Mouse (Mus musculus): ENCODE data around the gene Frzb. TPM values are rescaled to one million over a fixed set of nuclear protein-coding genes. Genes with fewer than 3 reads are reported as not detected.

The Frzb gene
- polyA plus RNA-seq, 1 experiment from 2014 or later, result 23.5 TPM

GRCm38 (mm10) chr2:80433254-80433876, 14.1 kb downstream of the Frzb start:
- no peak for TF ChIP-seq CTCF (IDR thresholded peaks at IDR 0.05; ENCODE audit: low read depth)
- WGBS, result 83% methylated on average over 6 of the region's 6 CpGs
- Histone ChIP-seq H3K4me2 (ENCODE audit: low read length) (no peak overlapping the region), H3K36me3 (ENCODE audit: insufficient read depth, low read length) (no peaks in the 10 kb centered on the region), H3K4me3 (replicated peaks; ENCODE audit: low read depth, low read length) (no peak overlapping the region), H3K9ac (ENCODE audit: low read depth, low read length) (no peak overlapping the region), H3K27ac (no peak overlapping the region), H3K9me3 (replicated peaks; ENCODE audit: low read length) (no peaks in the 10 kb centered on the region), H3K4me1 (replicated peaks; ENCODE audit: insufficient read depth, low read length) (no peaks in the 10 kb centered on the region), H3K27me3 (ENCODE audit: insufficient read depth, low read length) (no peaks in the 10 kb centered on the region)
- no peak for ATAC-seq (replicated peaks; ENCODE audit: low FRiP score, low read depth)
- DNase-seq (ENCODE audit: low spot score), result no peak

GRCm38 (mm10) chr2:80430357-80431053, 16.9 kb downstream of the Frzb start:
- ATAC-seq (replicated peaks; ENCODE audit: low FRiP score, low read depth) (peak; percentile 59; the same call in 1 of the 2 replicates), DNase-seq (ENCODE audit: low spot score) (no peak)
- Histone ChIP-seq H3K36me3 (ENCODE audit: insufficient read depth, low read length) (no peaks in the 10 kb centered on the region), H3K27me3 (ENCODE audit: insufficient read depth, low read length) (no peaks in the 10 kb centered on the region), H3K4me2 (ENCODE audit: low read length) (no peak overlapping the region), H3K27ac (no peak overlapping the region), H3K9ac (ENCODE audit: low read depth, low read length) (no peak overlapping the region), H3K4me1 (replicated peaks; ENCODE audit: insufficient read depth, low read length) (no peaks in the 10 kb centered on the region), H3K9me3 (replicated peaks; ENCODE audit: low read length) (no peaks in the 10 kb centered on the region), H3K4me3 (replicated peaks; ENCODE audit: low read depth, low read length) (no peak overlapping the region)
- no peak for TF ChIP-seq CTCF (IDR thresholded peaks at IDR 0.05; ENCODE audit: low read depth)
- WGBS, result 29% methylated on average over 1 of the region's 1 CpGs

GRCm38 (mm10) chr2:80423116-80423515, 24.3 kb downstream of the Frzb start:
- Histone ChIP-seq H3K27me3 (ENCODE audit: insufficient read depth, low read length) (no peaks in the 10 kb centered on the region), H3K9me3 (replicated peaks; ENCODE audit: low read length) (no peaks in the 10 kb centered on the region), H3K36me3 (ENCODE audit: insufficient read depth, low read length) (no peaks in the 10 kb centered on the region), H3K9ac (ENCODE audit: low read depth, low read length) (no peak overlapping the region), H3K4me3 (replicated peaks; ENCODE audit: low read depth, low read length) (no peak overlapping the region), H3K27ac (no peak overlapping the region), H3K4me1 (replicated peaks; ENCODE audit: insufficient read depth, low read length) (no peaks in the 10 kb centered on the region), H3K4me2 (ENCODE audit: low read length) (no peak overlapping the region)
- DNase-seq (ENCODE audit: low spot score), result no peak
- no peak for ATAC-seq (replicated peaks; ENCODE audit: low FRiP score, low read depth)
- no peak for TF ChIP-seq CTCF (IDR thresholded peaks at IDR 0.05; ENCODE audit: low read depth)
- WGBS, result 87% methylated on average over 5 of the region's 5 CpGs

GRCm38 (mm10) chr2:80421990-80422389, 25.4 kb downstream of the Frzb start:
- ATAC-seq (replicated peaks; ENCODE audit: low FRiP score, low read depth) (no peak), DNase-seq (ENCODE audit: low spot score) (no peak)
- H3K9me3 ChIP-seq (replicated peaks; ENCODE audit: low read length), result no peaks in the 10 kb centered on the region
- no peak overlapping the region for H3K4me2 ChIP-seq (ENCODE audit: low read length)
- H3K4me3 ChIP-seq (replicated peaks; ENCODE audit: low read depth, low read length), result no peak overlapping the region
- no peak overlapping the region for H3K9ac ChIP-seq (ENCODE audit: low read depth, low read length)
- 53% methylated on average over 1 of the region's 1 CpGs for WGBS
- H3K36me3 ChIP-seq (ENCODE audit: insufficient read depth, low read length), result no peaks in the 10 kb centered on the region
- no peak for TF ChIP-seq CTCF (IDR thresholded peaks at IDR 0.05; ENCODE audit: low read depth)
- no peak overlapping the region for H3K27ac ChIP-seq
- H3K27me3 ChIP-seq (ENCODE audit: insufficient read depth, low read length), result no peaks in the 10 kb centered on the region
- H3K4me1 ChIP-seq (replicated peaks; ENCODE audit: insufficient read depth, low read length), result no peaks in the 10 kb centered on the region

GRCm38 (mm10) chr2:80416286-80416685, 31.1 kb downstream of the Frzb start:
- DNase-seq (ENCODE audit: low spot score) (no peak), ATAC-seq (replicated peaks; ENCODE audit: low FRiP score, low read depth) (no peak)
- no peak for TF ChIP-seq CTCF (IDR thresholded peaks at IDR 0.05; ENCODE audit: low read depth)
- Histone ChIP-seq H3K4me2 (ENCODE audit: low read length) (no peak overlapping the region), H3K9ac (ENCODE audit: low read depth, low read length) (no peak overlapping the region), H3K27me3 (ENCODE audit: insufficient read depth, low read length) (no peaks in the 10 kb centered on the region), H3K36me3 (ENCODE audit: insufficient read depth, low read length) (no peaks in the 10 kb centered on the region), H3K9me3 (replicated peaks; ENCODE audit: low read length) (no peaks in the 10 kb centered on the region), H3K4me1 (replicated peaks; ENCODE audit: insufficient read depth, low read length) (no peaks in the 10 kb centered on the region), H3K27ac (no peak overlapping the region), H3K4me3 (replicated peaks; ENCODE audit: low read depth, low read length) (no peak overlapping the region)
- 76% methylated on average over 6 of the region's 6 CpGs for WGBS

GRCm38 (mm10) chr2:80414387-80414786, 33.0 kb downstream of the Frzb start:
- H3K4me2 ChIP-seq (ENCODE audit: low read length), result no peak overlapping the region
- WGBS, result 81% methylated on average over 3 of the region's 3 CpGs

More at GRCm38 (mm10) chr2:80414387-80414786, 33.0 kb downstream of the Frzb start:
- H3K27ac ChIP-seq, result no peak overlapping the region
- no peaks in the 10 kb centered on the region for H3K9me3 ChIP-seq (replicated peaks; ENCODE audit: low read length)
- no peak for ATAC-seq (replicated peaks; ENCODE audit: low FRiP score, low read depth)
- H3K36me3 ChIP-seq (ENCODE audit: insufficient read depth, low read length), result no peaks in the 10 kb centered on the region
- H3K4me3 ChIP-seq (replicated peaks; ENCODE audit: low read depth, low read length), result no peak overlapping the region
- no peak for DNase-seq (ENCODE audit: low spot score)
- H3K4me1 ChIP-seq (replicated peaks; ENCODE audit: insufficient read depth, low read length), result no peaks in the 10 kb centered on the region
- no peaks in the 10 kb centered on the region for H3K27me3 ChIP-seq (ENCODE audit: insufficient read depth, low read length)
- TF ChIP-seq CTCF (IDR thresholded peaks at IDR 0.05; ENCODE audit: low read depth), result no peak
- H3K9ac ChIP-seq (ENCODE audit: low read depth, low read length), result no peak overlapping the region
